In the genomic region with DNA sequence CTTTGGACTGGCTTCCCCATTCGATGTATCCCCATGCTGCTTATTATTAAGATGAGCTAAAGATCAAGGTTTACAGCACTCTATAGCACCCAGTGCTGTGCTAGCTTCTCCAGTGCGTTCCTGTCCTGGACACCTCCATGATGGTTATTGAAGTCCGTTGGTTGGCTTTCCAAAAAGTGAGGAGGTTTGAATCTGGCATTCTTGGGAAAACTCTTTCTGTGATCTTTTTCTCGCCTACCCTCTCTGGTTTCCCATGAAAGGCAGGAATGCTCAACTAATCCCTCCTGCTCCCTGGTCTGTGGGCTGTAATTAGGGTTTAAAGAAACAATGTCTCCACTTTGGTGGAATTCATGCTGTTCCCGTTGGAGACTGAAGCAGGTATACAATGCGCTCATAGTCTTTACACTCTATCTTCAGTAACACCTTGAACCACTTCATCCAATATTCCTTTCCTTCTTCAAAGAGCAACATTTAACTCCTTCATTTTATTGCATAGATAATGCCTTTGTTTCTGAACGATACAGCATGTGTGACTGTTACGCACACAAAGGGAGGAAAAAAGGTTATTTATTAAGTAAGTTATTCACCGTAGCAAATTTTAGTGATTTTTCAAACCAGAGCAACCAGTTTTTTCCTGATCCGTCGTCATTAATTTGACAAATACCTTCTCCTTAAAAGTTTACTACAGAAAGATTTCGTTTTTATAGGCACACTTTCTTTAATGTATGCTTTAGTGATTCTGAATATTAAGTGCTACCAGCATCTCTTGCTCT, we compare ENCODE assay signal across 9 mouse cellular contexts. TPM values are rescaled to one million over a fixed set of nuclear protein-coding genes. Genes with fewer than 3 reads are reported as not detected.
DNase-seq lines count a peak whose midpoint lies in the region; ATAC-seq lines count a peak whose summit lies in the region.
"Had no signal": no experiment of that assay in that cellular context is flagged by ENCODE, and none has a peak within 500 bp of the region (broad histone marks: within the 10 kb centered on the region; RNA-seq: fewer than 3 reads in every experiment).

No protein-coding gene starts in this region.

- DNase-seq in lung, postnatal 25 days (ENCODE audit: low spot score), result no peak
- no peak for DNase-seq in midbrain, embryonic 10.5 days (ENCODE audit: low spot score)
- DNase-seq in thymus, postnatal 4 days, result no peak
- DNase-seq in layer of hippocampus, postnatal 10 days (ENCODE audit: low spot score in 2 of 2), result no peak
- no peak for DNase-seq in thymus, postnatal 36 days

- peak overlapping the region; percentile 61 for H3K27ac ChIP-seq in lung, embryonic 15.5 days
- H3K27ac ChIP-seq in forebrain, embryonic 15.5 days (replicated peaks), result peak overlapping the region; percentile 49
- peak overlapping the region; percentile 84 for H3K27ac ChIP-seq in midbrain, embryonic 10.5 days (replicated peaks)
- H3K27ac ChIP-seq: liver, embryonic 15.5 days had no signal

- no peaks in the 10 kb centered on the region for H3K9me3 ChIP-seq in lung, embryonic 15.5 days
- no peaks in the 10 kb centered on the region for H3K9me3 ChIP-seq in forebrain, embryonic 15.5 days
- no peaks in the 10 kb centered on the region for H3K9me3 ChIP-seq in midbrain, embryonic 10.5 days (replicated peaks)
- H3K9me3 ChIP-seq: G1E; liver, embryonic 15.5 days had no signal

- H3K27me3 ChIP-seq in lung, embryonic 15.5 days, result no peaks in the 10 kb centered on the region; the same call in 1 of the 2 replicates
- H3K27me3 ChIP-seq in forebrain, embryonic 15.5 days, result 0 out of 2 replicates have a peak, but pooled peaks cover 4% of the 10 kb centered on the region
- H3K27me3 ChIP-seq in midbrain, embryonic 10.5 days (ENCODE audit: low read depth, poor library complexity, severe bottlenecking), result peaks cover 18% of the 10 kb centered on the region

- no peak overlapping the region for H3K9ac ChIP-seq in lung, embryonic 15.5 days
- H3K9ac ChIP-seq in forebrain, embryonic 15.5 days (replicated peaks), result peak overlapping the region; percentile 24
- H3K9ac ChIP-seq: liver, embryonic 15.5 days had no signal

- H3K36me3 ChIP-seq in lung, embryonic 15.5 days, result no peaks in the 10 kb centered on the region
- H3K36me3 ChIP-seq in forebrain, embryonic 15.5 days, result no peaks in the 10 kb centered on the region
- H3K36me3 ChIP-seq in midbrain, embryonic 10.5 days, result no peaks in the 10 kb centered on the region
- H3K36me3 ChIP-seq: G1E; liver, embryonic 15.5 days had no signal

- H3K4me2 ChIP-seq in lung, embryonic 15.5 days, result peak overlapping the region; percentile 29; the same call in 1 of the 2 replicates
- peak overlapping the region; percentile 48 for H3K4me2 ChIP-seq in forebrain, embryonic 15.5 days (replicated peaks)
- H3K4me2 ChIP-seq: liver, embryonic 15.5 days had no signal

- H3K4me1 ChIP-seq in lung, embryonic 15.5 days, result peaks cover 13% of the 10 kb centered on the region
- H3K4me1 ChIP-seq in forebrain, embryonic 15.5 days, result peaks cover 11% of the 10 kb centered on the region
- H3K4me1 ChIP-seq in midbrain, embryonic 10.5 days, result peaks cover 44% of the 10 kb centered on the region

- ATAC-seq in lung, embryonic 15.5 days (ENCODE audit: borderline replicate concordance, extremely low read depth, low FRiP score, low TSS enrichment), result no peak
- peak; percentile 61 for ATAC-seq in forebrain, embryonic 15.5 days (replicated peaks)

- WGBS in lung, embryonic 15.5 days, result 50% methylated on average over 12 of the region's 12 CpGs
- WGBS in forebrain, embryonic 15.5 days, result 10% methylated on average over 12 of the region's 12 CpGs
- WGBS in midbrain, embryonic 10.5 days, result 31% methylated on average over 12 of the region's 12 CpGs

- H3K4me3 ChIP-seq in lung, embryonic 15.5 days, result no peak overlapping the region
- H3K4me3 ChIP-seq in forebrain, embryonic 15.5 days, result peak overlapping the region; percentile 28
- 0 out of 2 replicates have a peak overlapping the region, but pooled peaks have one; percentile 30 for H3K4me3 ChIP-seq in midbrain, embryonic 10.5 days
- H3K4me3 ChIP-seq: liver, embryonic 15.5 days had no signal

RNA-seq across cellular contexts. Expression of gene Krr1, which starts 47.6 kb away (rescaled TPM):
- 49.1 and 50.0 TPM in 2 replicates for polyA plus RNA-seq in lung, embryonic 15.5 days (2015; fragmentation: Nextera tagmentation; extraction: Ambion mirVana)
- 47.8 and 51.1 TPM in 2 replicates for polyA plus RNA-seq in forebrain, embryonic 15.5 days (2015; fragmentation: Nextera tagmentation; extraction: Ambion mirVana)
- 58.8 and 59.9 TPM in 2 replicates for polyA plus RNA-seq in midbrain, embryonic 10.5 days (2016; fragmentation: Nextera tagmentation; extraction: Ambion mirVana)
- 10 to 100 TPM; 31.7 to 33.4 TPM for total RNA-seq in layer of hippocampus, postnatal 10 days (2021)
